Mouse (Mus musculus) cerebellum, adult 2 months (tissue): ENCODE results near the gene Kif17. TPM values are rescaled to one million over a fixed set of nuclear protein-coding genes. Genes with fewer than 3 reads are reported as not detected.

Experiments
- DNase-seq, 2 experiments: peaks; one replicate each; pipeline ENCODE4 v3.0.0; 2021
- H3K27ac ChIP-seq: fragments of 200-500 bp; 2 replicates; pipeline ENCODE4 v1.5.1; 2012; ENCODE audit warnings: low read length, control low read depth, inconsistent platforms; ENCODE audit not compliant: insufficient read depth
- H3K27me3 ChIP-seq: fragments of 200-500 bp; 2 replicates; pipeline ENCODE4 v1.6.1; 2012; ENCODE audit warnings: inconsistent platforms, mild to moderate bottlenecking, low read length, moderate library complexity; ENCODE audit not compliant: control insufficient read depth, insufficient read depth
- H3K4me1 ChIP-seq: fragments of 200-500 bp; 2 replicates; pipeline ENCODE4 v1.6.1; 2011; ENCODE audit warnings: low read length; ENCODE audit not compliant: control insufficient read depth, insufficient read depth
- H3K4me3 ChIP-seq: fragments of 200-500 bp; replicated peaks from 2 replicates; pipeline ENCODE3; 2011; ENCODE audit warnings: mild to moderate bottlenecking, low read depth, low read length, control low read depth; ENCODE audit not compliant: insufficient read depth
- CTCF ChIP-seq: fragments of 200-500 bp; IDR thresholded peaks from 2 replicates; pipeline ENCODE4 v1.5.1; 2011; ENCODE audit warnings: low read depth, mild to moderate bottlenecking, control low read depth, low read length, moderate library complexity, borderline replicate concordance; ENCODE audit not compliant: insufficient read depth
- POLR2A ChIP-seq: fragments of 200-500 bp; IDR thresholded peaks from 2 replicates; pipeline ENCODE4 v1.6.1; 2011; ENCODE audit warnings: low read length, control low read depth, borderline replicate concordance; ENCODE audit not compliant: insufficient read depth
- WGBS: fragments of 180-500 bp; shearing (Covaris S2); methylation state at CpG from one replicate; pipeline ENCODE4 v1.1.7; 2018; 5-methylcytosine and 5-hydroxymethylcytosine counted together
- polyA plus RNA-seq: library from polyadenylated mRNA; depleted of rRNA; stranded (reverse); fragments of >200 nt; gene quantifications from 2 replicates; pipeline ENCODE4 v1.2.3, GENCODE M21; 2012

The Kif17 gene
- polyA plus RNA-seq, 1 experiment: 12.7 TPM

DNA sequence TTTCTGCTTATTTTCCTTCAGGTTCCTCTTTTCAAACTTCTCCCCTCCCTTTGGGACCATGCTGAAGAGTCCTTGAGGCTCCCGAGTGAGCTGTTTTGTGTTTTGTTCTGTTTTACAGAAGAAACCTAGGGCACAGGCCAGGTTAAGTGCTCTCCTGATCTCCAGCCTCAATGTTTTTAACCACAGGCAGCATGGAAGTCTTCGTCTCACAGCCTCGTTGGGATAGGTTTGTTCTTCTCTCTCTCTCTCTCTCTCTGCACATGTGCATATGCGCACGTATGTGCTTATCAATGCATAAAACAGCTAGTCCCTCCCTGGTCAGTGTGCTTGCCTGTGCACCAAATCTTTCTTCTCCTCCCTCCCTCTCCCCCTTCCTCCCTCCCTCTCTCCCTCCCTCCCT lies 86.6 kb downstream of the Kif17 start:
- 87% methylated on average over 5 of the region's 5 CpGs for WGBS
- no peak for TF ChIP-seq CTCF
- no peak for TF ChIP-seq POLR2A
- peaks cover 19% of the 10 kb centered on the region for H3K4me1 ChIP-seq
- no peak overlapping the region for H3K27ac ChIP-seq
- no peak for DNase-seq
- no peaks in the 10 kb centered on the region for H3K27me3 ChIP-seq
- no peak overlapping the region for H3K4me3 ChIP-seq

GRCm38 (mm10) chr4:138337341-138337740 lies 87.1 kb downstream of the Kif17 start:
- no peak overlapping the region for H3K4me3 ChIP-seq
- no peak for DNase-seq
- no peak overlapping the region for H3K27ac ChIP-seq
- H3K27me3 ChIP-seq: no peaks in the 10 kb centered on the region
- H3K4me1 ChIP-seq: peaks cover 19% of the 10 kb centered on the region
- 90% methylated on average over 9 of the region's 9 CpGs for WGBS
- TF ChIP-seq POLR2A (no peak), CTCF (no peak)

GRCm38 (mm10) chr4:138339963-138340362 lies 89.7 kb downstream of the Kif17 start:
- Histone ChIP-seq H3K27ac (no peak overlapping the region), H3K4me3 (no peak overlapping the region), H3K4me1 (peaks cover 35% of the 10 kb centered on the region), H3K27me3 (no peaks in the 10 kb centered on the region)
- 39% methylated on average over 4 of the region's 4 CpGs for WGBS
- DNase-seq: peak; percentile 44 to 58
- TF ChIP-seq CTCF (peak; percentile 52; the same call in 1 of the 2 replicates), POLR2A (no peak)

GRCm38 (mm10) chr4:138341393-138341792 lies 91.2 kb downstream of the Kif17 start:
- no peak for DNase-seq
- no peak for TF ChIP-seq POLR2A
- no peak for TF ChIP-seq CTCF
- H3K4me3 ChIP-seq: no peak overlapping the region
- peaks cover 35% of the 10 kb centered on the region for H3K4me1 ChIP-seq
- 43% methylated on average over 8 of the region's 8 CpGs for WGBS
- no peak overlapping the region for H3K27ac ChIP-seq
- H3K27me3 ChIP-seq: no peaks in the 10 kb centered on the region

- DNase-seq: peak in 1 of 2 experiments; percentile 30
- Histone ChIP-seq H3K4me1 (peaks cover 35% of the 10 kb centered on the region), H3K27me3 (no peaks in the 10 kb centered on the region), H3K4me3 (no peak overlapping the region), H3K27ac (no peak overlapping the region)
- TF ChIP-seq POLR2A (no peak), CTCF (no peak)
- 53% methylated on average over 7 of the region's 7 CpGs for WGBS
Measured at GRCm38 (mm10) chr4:138342048-138342447, 91.8 kb downstream of the Kif17 start.

DNA sequence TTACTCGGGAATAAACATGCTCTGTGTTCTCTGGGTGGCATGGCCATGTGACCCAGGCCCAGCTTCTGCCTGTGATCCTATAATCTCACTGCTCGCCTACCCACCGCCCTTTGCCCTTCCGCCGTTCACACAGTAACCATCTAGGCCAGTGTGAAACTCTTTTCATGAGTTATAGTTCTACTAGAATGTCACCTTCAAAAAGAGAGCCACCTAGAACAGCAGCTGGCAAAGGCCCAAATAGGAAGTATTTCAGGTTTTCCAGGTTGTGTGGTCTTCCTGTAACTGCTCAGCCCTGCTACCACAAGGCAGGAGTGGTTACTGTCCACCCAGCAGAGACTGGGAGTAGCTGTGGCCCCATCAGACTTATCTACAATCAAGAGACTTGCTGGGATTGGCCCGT lies 92.5 kb downstream of the Kif17 start:
- Histone ChIP-seq H3K27me3 (no peaks in the 10 kb centered on the region), H3K4me3 (no peak overlapping the region), H3K27ac (no peak overlapping the region), H3K4me1 (peaks cover 35% of the 10 kb centered on the region)
- WGBS: 93% methylated on average over 6 of the region's 6 CpGs
- TF ChIP-seq CTCF: no peak
- no peak for TF ChIP-seq POLR2A
- DNase-seq: no peak

- peak; percentile 54 to 64 for DNase-seq
- WGBS: 25% methylated on average over 10 of the region's 10 CpGs
- H3K27ac ChIP-seq: no peak overlapping the region
Measured at GRCm38 (mm10) chr4:138343341-138343837, 93.2 kb downstream of the Kif17 start.

GRCm38 (mm10) chr4:138344891-138345545 lies 94.8 kb downstream of the Kif17 start:
- Histone ChIP-seq H3K4me3 (no peak overlapping the region), H3K27me3 (no peaks in the 10 kb centered on the region), H3K27ac (no peak overlapping the region), H3K4me1 (peaks cover 35% of the 10 kb centered on the region)
- 37% methylated on average over 9 of the region's 9 CpGs for WGBS
- DNase-seq: peak; percentile 43 to 68
- no peak for TF ChIP-seq CTCF
- TF ChIP-seq POLR2A: no peak

More at GRCm38 (mm10) chr4:138343341-138343837, 93.2 kb downstream of the Kif17 start:
- TF ChIP-seq CTCF: no peak
- no peak for TF ChIP-seq POLR2A
- Histone ChIP-seq H3K4me1 (peaks cover 35% of the 10 kb centered on the region), H3K27me3 (no peaks in the 10 kb centered on the region), H3K4me3 (no peak overlapping the region)
